Mouse (Mus musculus) frontal cortex, adult 2 months (tissue): ENCODE measurements around the gene Adi1. TPM values are rescaled to one million over a fixed set of nuclear protein-coding genes. Genes with fewer than 3 reads are reported as not detected.

Experiments
- DNase-seq, 2 experiments: peaks; one replicate each; pipeline ENCODE4 v3.0.0; 2022; ENCODE audit warnings: low spot score in 1 of 2; ENCODE audit errors: extremely low spot score in 1 of 2
- polyA plus RNA-seq: library from polyadenylated mRNA; depleted of rRNA; stranded (reverse); fragments of >200 nt; gene quantifications from 2 replicates; pipeline ENCODE4 v1.2.3, GENCODE M21; 2012

The Adi1 gene
- polyA plus RNA-seq, 1 experiment, result 34.7 TPM

DNA sequence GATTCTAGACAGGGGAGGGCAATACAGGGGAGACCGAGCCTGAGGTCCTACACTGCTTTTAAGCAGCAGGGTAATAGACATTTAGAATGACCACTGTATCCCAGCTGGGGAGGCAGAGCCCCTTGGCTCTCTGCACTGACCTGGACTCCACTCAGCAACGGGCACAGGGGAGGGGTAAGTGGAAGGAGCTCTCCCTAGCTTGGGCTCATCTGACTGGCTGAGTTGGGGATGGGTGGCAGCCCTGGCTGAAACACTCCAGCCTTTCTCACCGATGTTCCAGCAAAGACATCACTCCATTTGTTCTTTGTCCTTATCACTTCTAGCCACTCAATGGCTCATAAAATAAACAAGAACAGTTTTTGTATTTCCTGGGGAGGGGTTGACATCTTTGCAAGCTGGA is 18.7 kb downstream of the Adi1 start:
- no peak for DNase-seq

- DNase-seq, result no peak
Observed at GRCm38 (mm10) chr12:28694231-28694630, 19.2 kb downstream of the Adi1 start.

DNA sequence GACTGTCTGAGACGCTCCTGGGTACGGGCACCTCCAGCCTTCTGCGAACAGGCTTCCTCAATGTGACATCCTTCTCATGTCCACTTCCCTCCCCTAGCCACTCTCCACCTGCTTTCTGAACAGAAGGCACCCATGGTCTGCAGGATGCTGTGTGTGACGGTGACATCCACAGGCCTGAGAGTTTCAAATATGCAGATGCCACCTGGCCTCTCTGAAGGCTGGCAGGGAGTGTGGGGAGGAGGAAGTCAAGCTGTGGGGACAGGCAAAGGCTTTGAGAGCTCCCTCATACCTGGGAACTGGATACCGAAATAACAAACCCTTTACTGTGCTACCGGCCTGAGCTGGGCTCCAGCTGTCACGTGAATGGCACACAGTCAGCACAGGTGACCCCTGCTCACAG is 19.7 kb downstream of the Adi1 start:
- no peak for DNase-seq

GRCm38 (mm10) chr12:28697821-28698595 is 23.0 kb downstream of the Adi1 start:
- no peak for DNase-seq

DNA sequence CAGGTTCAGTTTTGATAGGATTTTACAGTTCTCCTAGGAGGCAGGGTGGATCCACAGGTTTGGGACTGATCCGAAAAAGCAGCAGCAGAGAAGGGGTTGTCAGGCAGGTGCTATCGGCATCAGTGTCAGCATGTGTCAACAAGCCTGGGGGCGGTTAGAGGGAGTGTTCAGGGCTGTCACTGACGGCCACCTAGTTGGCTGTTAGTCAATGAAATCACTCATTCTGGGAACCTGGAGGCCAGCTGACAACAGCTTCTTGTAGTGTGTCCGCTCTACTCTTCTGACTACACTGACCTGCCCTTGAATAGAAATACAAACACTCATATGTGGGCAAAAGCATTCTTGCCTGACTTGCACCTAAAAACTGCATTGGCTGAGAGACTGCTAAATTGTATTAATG is 24.1 kb downstream of the Adi1 start:
- DNase-seq, result no peak

GRCm38 (mm10) chr12:28699656-28700055 is 24.6 kb downstream of the Adi1 start:
- DNase-seq, result peak; percentile 63 to 91

DNA sequence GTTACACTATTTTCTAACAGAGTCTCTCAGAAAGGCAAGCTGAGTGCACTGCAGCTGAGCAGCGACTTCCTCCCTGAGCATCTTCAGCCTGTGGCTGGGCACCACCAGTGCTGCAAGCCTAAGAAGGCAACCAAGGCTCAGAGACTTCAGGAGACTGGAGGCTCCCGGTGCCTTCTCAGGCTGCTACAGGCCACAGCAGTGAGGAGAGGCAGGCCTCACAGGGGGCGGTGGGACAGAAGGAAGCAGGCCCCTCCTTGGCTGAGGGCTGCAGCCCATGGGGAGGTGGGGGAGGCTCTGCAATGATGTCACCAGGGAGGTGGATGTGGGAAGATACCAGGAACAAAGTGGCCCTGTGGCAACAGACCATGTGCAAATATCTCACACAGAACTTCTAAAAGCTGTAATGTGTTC is 25.1 kb downstream of the Adi1 start:
- peak in 1 of 2 experiments; percentile 47 for DNase-seq

DNA sequence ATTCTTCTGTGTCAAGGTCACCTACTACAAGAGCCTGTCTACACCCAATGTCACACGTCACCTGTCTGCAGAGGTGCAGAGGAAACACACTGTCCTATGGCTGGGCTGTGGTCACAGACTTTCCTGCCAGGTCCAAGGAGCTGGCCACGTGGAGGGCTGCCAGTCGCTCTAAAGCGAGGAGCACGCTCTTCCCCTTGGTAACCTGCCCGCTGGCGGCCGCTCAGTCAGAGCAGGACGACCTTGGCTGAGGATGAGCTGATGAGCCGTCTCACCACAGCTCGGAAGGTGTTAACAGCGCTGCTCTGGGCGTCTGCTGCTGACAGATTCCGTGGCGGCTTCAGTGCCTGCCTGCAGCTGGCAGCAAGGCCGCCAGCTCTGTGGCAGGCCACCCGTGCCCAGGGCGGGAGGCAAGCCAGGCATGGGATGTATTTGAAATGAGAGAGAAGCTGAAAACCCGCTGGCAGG is 25.6 kb downstream of the Adi1 start:
- peak; percentile 52 to 68 for DNase-seq

- peak; percentile 64 to 67 for DNase-seq
Observed at GRCm38 (mm10) chr12:28701302-28701701, 26.3 kb downstream of the Adi1 start.

DNA sequence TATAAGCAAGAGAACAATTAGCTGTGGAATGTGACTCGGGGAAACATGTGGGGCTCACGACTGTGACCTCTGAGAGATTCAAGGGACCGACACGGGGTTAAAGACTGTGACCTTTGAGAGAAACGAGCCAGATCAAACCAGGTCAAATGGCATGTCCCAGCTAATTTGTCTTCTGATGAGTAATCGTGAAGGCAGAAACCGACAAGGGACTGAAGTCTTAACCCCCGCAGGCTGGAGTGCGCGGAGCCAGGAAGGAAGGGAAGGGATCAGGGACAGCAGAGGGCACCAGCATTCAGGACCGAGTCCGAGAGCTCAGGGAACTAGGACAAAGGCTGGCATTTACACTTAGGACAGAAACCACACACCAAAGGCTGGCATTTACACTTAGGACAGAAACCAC is 29.4 kb downstream of the Adi1 start:
- DNase-seq, result no peak

GRCm38 (mm10) chr12:28705204-28705603 is 30.2 kb downstream of the Adi1 start:
- DNase-seq, result no peak

DNA sequence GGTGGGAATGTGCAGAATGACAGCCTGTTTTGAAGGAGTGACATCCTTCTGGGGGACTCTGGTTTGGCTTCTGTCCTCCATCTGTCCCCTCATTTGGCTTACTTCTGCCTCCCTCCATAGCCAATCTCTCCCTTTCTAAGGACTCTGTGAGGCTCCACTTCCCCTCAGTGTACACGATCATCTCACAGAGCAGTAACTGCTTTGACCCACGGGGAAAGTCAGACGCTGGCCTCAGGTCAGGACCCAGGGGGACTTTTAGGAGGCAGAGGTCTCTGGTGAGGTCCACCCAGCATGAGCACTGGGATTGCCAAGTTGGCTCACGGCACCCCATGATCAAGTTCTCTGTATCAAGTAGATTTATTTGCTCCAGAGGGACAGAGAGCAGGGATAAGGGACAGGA is 33.1 kb downstream of the Adi1 start:
- no peak for DNase-seq

- peak; percentile 90 to 93 for DNase-seq
Observed at GRCm38 (mm10) chr12:28710566-28711185, 35.6 kb downstream of the Adi1 start.

DNA sequence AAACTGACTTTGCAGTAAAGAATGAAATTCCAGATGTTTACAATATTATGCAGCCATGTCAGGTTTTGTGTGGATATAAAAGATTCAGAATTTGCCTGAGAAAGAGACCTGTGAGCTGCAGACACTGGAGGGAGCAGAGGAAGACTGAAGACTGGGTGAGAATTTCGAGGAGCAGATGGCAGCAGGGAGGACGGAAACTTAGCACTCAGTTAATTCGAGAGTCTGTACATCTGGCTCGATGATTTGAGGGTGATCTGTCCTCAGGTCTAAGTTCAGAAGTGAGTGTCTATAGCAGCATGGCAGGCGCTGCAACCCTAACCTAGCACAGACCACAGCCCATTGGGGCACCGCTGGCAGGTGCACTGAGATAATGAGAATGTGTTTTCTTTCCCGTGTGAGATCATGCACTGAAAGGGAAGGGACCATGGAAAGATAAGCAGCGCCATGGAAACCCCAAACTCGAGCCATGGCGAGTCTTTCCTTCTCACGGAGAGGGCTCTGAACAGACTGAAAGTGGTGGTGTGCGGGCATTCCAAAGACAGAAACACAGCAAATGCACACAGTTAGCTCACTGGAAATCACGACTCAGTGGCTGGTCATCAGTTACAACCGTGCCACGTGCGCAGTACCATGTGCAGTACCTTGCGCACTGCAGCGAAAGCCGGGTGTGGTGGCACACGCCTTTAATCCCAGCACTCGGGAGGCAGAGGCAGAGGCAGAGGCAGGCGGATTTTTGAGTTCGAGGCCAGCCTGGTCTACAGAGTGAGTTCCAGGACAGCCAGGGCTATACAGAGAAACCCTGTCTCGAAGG is 40.0 kb downstream of the Adi1 start:
- DNase-seq, result peak in 1 of 2 experiments; percentile 62

GRCm38 (mm10) chr12:28717066-28717465 is 42.0 kb downstream of the Adi1 start:
- DNase-seq, result no peak

- no peak for DNase-seq
Observed at GRCm38 (mm10) chr12:28718106-28718505, 43.1 kb downstream of the Adi1 start.

DNA sequence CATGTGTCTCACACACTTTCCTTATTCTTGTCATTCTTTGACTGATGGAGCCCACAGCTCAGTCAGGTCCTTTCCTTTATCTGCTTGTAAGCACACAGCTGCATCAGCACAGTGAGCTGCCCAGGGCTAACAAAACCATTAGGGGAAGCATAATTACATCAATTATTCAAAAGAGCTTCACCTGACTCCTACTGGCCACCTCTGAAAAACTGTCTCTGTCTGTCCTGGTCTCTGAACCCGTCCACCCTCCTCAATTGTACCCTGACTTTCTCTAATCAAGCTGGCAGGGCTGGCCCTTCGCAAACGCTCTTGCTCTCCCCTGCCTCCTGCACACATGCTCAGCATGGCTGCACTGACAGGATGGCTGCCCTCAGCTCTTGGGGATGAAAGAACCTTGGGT is 49.3 kb downstream of the Adi1 start:
- no peak for DNase-seq

DNA sequence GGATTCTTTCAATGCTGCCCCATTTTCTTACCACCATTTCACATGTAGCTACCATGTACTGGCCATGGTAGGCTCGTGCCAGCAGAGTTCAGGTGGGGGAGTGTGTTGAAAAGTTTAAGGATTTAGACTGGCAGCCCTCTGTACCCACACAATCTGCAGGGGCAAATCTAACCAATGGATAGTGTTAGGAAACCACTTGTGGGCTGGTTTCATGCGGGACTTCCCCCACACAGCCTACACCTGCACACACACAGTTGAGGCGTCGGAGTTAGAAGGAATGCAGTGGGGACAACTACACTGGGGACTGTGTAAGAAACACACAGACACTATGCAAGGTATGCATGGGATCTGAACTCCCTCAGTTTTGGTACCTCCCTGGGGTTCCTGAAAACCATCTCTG is 51.2 kb downstream of the Adi1 start:
- no peak for DNase-seq

DNA sequence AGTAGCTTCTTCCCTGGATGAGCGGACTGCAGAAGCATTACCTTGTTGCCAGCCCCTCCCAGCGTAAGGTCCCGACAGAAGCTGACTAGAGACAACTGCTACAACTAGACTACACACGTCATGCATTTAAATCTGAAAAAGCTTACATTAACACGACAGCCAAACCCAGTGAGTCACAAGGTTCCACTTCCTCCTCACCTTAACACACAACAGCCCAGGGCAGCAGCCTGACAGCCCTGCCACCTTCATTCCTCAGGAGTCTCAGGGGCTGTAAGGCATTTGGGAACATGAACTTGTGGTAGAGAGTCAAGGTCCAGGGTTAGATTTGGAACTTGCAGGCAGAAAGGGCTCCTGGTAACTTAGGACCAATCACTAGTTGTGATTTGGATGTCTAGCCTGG is 52.0 kb downstream of the Adi1 start:
- DNase-seq, result no peak
